Mouse (Mus musculus): ENCODE data around the gene Wee2.

Wee2 gene

DNA sequence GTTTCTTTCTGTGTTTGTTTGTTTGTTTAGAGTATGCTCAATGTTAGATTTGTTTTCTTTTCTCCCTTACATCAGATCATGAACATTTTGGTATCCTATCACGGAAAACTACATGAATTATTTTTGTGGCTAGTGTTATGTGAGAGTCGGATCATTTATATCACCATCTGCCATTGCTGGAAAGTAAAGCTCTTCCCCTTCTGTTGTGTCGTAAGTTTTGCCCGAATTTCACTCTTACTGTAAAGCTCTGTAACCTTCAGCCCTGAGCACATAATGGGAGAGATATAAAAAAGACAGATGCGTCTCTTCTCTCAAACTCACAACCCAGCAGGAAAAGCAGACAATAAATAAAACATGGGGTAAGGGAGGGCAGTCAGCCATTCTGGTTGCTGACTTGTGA is at the start of gene Wee2:
Gene Wee2, plus strand, starts transcription at position 153 of the 400 bp plus-strand sequence.
- DNase-seq (ENCODE audit: low spot score in 2 of 2), result no peak

DNA sequence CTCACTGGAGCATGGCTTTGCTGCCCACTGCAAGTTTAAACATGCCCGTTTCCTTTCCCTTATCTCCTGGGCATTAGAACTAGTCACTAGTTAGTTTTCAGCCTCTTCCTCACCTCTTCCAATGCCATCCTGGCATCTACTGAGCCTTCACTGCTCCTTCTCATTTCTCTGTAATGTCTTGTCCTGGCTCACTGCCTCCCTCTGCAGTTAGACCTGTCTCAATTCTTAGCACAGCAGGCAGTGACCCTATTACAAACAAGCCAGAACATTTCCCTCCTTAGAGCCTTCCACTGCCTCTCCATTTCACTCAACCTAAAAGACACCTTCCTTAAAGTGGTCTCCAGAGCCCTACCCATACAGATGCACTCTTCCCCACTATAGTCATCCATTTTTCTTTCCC is 47.9 kb upstream of the Wee2 start:
- DNase-seq (ENCODE audit: low spot score in 2 of 2), result no peak

DNA sequence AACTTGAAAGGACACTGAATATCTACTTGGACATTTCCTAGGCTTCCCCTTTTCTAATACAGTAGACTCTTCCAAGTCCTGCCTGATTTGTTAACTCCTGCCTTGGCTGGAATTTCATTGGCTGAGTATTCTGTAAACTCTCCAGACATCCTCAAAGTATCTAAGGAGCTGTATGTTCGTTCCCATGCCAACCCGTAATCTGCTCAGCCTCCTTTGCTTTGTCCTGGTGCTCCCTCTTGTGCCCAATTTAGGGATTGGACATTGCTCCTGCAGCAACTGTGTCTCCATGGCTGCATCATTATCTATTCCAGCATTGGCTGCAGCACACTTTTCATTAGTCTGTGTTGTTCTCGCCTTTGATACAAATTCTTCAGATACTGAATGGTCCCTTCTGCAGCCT is 45.7 kb upstream of the Wee2 start:
- DNase-seq (ENCODE audit: low spot score in 2 of 2), result peak; percentile 82 to 94

DNA sequence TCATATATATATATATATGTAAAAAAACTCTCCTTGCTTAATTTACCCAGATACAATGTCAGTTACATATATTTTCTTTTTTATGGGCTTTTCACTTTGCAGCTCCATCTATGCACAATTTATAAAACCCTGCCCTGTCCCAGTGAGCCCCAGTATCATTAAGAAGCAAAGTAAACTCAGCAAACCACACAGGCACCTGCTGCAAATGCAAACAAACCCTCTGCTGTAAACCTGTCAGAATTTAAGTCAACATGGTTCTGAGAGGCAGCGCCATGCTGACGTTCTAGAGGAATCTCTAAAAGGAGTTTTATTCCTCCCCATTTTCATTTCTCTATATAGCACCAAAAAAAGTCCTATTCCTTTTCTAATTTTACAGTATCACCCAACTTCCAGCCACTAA is 36.9 kb upstream of the Wee2 start:
- no peak for DNase-seq (ENCODE audit: low spot score in 2 of 2)

DNA sequence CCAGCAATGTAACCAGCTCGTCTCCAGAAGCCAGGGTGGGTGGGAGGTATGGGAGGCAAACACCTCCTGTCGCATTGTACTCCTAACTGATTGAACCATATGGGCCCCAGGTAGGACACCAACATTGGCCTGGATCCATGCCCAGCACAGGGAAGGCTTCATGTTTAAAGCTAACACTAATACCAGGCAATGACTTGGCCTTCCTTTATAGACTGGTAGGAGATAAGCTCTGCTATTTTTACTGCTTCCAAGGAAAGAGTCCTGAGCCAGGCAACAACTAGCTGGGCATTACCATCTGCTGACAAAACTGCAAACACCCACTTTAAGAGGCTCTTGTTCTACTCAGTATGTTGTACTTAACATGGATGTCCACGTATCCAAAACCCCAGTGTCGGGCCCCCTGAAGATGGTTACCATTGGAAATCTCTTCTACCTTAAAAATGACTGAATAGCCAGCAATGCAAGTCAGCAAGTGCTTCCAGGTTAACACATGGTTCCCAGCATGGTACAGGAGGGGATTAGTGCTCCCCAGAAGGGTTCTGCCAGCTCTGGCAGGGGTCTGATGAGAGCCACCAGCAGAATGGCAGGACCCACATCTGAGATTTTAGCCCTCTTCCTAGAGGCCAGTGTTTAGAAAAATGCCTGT is 35.1 kb upstream of the Wee2 start:
- DNase-seq (ENCODE audit: low spot score in 2 of 2), result no peak

DNA sequence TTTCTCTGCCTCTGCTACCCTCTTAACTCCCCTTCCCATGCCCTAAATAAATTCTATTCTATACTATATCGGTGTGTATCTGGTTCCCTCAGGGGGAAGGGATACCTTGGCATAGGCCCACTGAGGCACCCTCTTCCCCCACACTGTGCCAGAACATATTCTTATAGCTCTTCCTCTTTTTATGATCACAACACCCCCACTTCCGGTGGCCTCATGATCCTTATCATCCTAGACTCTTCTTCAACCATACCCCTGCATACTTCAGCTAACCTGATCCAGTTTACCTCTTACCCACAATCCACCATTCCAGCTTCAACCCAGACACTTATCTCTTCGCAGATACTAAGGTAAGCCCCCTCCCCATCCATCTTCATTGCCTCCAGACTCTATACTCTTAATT is 27.8 kb upstream of the Wee2 start:
- no peak for DNase-seq (ENCODE audit: low spot score in 2 of 2)

DNA sequence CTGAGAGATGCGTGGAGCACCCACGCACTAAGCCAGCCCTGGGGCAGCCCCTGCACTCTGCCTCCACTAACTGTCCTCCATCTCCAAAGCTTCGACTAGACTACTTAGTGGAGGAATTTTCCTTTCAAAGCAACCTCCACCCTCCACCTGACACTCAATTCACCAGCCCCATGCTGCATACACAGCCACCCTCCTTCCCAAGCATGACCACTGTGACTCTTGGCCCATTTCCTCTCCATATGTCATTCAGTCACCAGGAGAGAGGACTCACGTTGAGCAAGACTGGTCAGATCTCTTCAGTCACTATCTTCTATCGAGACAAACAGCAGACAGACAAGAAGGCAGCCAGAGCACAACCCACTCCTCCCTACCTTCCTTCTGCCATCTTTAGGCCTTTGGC is 25.8 kb upstream of the Wee2 start:
- no peak for DNase-seq (ENCODE audit: low spot score in 2 of 2)

DNA sequence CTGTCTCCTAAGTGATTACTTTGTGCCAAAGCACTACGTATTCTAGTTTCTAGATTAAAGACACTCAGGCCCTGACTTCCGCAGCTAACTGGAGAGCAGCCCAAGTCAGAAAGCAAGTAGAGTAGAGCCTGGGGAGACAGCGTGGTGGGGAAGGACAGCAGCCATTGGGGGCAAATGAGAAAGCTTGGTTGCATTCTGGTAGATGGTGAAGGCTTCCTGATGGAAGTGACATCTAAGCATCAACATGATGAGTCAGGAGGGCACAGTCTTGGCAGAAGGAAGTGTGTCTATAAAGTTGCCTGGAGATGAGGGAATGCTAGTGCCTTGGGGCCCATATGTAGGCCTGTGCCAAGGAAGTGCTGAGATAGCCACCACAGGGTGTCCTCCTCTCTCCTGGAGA is 25.3 kb upstream of the Wee2 start:
- DNase-seq (ENCODE audit: low spot score in 2 of 2), result no peak

DNA sequence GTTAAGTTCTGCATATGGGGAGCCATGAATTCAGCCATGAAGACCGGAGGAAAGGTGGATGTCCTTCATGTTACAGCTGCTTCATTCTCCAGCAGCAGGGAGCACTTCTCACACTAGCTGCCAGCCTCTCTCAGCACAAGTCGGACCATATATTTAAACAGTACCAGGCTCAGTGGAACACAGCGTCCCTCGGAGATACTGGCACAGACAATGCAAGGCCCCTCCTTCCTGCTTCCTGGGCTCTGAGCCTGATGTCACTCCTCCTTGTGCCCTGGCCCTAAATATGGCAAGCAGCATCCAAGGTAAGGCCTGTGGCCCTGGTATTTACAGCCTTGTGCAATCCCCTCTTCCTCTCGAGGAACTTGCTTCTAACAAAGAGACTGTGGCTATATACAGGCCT is 23.1 kb upstream of the Wee2 start:
- DNase-seq (ENCODE audit: low spot score in 2 of 2), result no peak

DNA sequence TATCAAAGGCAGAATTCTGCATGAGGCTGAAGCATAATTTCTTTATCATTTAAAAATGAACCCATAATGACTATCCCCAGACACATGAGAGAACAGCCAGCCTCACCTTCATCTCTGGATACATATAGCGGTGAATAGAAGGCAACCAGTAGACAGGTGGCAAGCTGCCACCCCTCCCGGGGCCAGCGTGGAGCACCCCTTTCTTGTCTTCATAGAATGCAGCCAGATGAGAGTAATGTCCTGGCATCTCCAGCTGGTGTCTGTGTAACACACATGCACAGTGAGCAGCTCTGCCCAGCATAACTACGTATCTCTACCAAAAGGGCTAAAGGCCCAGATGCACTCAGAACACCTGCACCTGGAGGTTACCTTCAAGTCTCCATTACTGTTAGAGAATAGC is 20.5 kb upstream of the Wee2 start:
- DNase-seq (ENCODE audit: low spot score in 2 of 2), result no peak

DNA sequence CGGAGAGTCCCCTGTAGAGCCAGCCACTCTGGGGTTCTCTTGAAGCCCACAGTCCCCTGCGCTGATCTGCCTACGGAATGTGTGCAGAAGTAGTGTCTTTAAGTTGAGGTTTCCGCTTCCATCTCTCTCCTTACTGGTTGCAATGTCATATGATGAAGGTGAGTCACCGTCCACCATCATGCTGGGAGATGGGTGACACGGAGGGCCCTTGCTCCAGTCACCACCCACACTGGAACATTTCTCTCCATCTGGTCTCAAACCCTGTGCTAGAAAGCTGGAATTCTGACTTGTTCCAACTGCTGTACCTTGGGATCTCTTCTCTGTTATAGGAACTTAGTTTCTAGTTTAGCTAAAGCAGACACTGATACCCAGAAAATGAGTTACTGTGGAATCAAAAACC is 17.8 kb upstream of the Wee2 start:
- DNase-seq (ENCODE audit: low spot score in 2 of 2), result no peak

DNA sequence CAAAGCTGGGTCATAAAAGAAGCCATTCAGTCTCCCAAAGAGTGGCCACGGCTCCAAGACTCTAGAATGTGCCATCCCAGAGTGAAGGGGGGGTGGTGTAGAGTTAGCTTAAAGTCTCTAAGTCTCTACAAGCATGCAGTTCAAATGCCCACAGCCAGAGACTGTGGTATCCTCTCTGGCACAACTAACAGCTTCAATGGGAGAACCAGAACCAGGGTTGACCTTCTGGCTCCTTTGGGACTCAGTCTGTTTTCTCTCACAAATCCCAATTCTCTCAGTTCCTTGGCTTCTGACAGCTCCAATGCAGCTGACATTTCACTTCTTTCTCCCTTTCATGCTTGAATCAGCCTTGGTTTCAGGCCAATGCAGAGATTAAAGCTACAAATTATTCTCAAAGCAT is 15.9 kb upstream of the Wee2 start:
- no peak for DNase-seq (ENCODE audit: low spot score in 2 of 2)

DNA sequence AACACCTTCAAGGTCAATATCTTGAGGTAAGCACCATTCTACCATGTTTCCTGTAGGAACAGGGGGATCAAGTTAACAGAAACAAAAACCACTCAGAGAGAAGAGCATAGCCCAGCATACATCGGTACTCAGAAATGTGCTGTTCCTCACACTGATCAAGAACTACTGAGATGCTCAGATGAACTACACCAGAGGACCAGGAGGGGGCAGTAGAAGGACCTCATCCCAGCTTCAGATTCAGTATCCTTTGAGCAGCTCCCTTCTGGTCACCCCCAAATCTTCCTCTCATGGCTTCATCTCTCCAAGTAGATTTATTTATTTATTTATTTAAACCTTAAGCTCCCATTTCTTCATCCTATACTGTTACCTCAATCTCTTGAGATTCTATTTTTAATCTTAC is 15.1 kb upstream of the Wee2 start:
- DNase-seq (ENCODE audit: low spot score in 2 of 2), result peak in 1 of 2 experiments; percentile 62

DNA sequence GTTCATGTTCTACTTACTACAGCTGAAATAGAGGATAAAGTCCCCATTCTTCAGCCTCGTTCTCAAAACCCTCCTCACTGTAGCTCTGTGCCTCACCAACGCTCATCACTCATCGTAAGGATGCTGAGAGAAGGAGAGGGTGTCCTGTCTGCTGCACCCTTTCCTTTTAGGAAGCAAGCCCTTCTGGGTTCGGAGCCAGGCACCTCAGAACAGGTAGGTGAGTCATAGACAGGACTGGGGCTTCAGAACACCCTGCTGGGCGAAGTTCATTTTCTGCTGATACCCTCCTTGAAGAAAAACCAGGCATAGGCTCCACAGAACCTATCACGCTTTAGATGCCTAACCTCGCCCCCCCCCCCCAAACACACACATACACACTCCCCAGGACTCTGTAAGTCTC is 11.4 kb upstream of the Wee2 start:
- DNase-seq (ENCODE audit: low spot score in 2 of 2), result no peak

DNA sequence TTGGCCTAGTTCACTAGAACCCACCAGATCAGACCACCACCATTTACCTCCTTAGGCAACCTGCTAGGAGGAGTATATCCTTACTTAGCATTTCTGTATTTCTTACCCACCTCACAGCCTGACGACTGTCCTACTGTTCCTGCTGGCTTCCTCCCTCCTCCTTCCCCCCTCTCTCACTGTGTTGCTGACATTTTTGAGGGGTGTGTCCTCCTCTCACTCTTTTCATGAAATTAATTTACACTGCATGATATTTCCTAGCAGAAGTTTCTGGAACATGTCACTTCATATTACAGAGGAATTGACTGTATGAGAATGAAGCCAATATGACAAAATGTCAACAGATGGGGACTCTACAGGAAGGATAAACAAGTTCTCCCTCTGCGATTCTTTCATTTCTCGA is 10.2 kb upstream of the Wee2 start:
- DNase-seq (ENCODE audit: low spot score in 2 of 2), result no peak

DNA sequence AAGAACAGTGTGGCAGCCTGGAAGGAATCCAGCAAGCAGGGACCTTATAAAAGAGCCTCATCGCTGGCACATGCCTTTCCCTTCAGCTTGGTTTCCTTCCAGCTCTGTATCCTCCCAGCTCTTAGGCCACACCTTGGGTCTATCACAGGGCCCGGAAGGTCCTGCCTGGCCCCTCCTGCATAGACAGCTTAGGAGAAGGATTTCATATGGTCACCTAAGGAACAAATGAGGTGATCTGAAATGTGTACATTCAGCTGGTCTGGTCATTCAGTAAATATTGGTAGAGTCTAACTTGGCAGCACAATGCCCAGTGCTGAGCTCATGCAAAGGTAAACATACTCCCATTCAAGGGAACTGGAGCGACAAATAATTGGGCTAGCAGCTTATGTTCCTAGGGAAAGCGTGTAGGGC is 9.4 kb upstream of the Wee2 start:
- DNase-seq (ENCODE audit: low spot score in 2 of 2), result no peak

DNA sequence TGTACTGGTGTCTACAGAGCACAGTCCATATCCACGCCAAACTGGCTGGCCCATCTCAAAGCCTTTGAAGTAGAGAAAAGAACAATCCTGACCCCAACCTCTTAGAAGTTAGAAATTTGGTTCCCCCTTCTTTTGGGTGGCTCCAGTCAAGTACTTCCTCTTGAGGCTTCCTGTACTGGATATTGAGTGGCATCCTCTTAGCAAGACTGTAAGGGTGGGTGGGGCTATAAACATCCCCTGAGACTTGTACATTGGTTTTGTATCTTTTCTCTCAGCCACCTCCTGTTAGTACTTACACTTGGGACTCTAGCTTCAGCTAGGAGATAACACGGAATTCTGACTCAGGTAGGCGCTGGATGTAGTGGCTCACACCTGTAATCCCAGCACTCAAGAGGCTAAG is 8.6 kb upstream of the Wee2 start:
- no peak for DNase-seq (ENCODE audit: low spot score in 2 of 2)

DNA sequence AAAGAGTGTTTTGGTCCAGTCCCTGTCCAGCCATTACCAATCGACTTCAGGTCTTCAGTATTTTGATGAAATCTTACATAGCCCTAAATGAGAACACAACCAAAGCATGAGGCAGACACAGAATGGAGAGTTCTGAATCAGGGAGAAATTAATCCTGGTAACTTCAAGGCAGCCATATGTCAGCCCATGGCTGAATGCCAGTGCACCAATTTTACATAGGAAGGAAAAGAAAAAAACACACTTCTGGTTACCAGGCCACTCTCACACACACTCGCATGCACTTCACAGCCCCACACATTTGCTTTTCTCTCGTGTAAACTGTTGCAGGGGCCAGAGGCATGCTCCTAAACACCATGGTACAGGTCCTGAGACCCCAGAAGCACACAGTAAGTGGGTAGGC is 8.0 kb upstream of the Wee2 start:
- DNase-seq (ENCODE audit: low spot score in 2 of 2), result peak; percentile 23 to 52

DNA sequence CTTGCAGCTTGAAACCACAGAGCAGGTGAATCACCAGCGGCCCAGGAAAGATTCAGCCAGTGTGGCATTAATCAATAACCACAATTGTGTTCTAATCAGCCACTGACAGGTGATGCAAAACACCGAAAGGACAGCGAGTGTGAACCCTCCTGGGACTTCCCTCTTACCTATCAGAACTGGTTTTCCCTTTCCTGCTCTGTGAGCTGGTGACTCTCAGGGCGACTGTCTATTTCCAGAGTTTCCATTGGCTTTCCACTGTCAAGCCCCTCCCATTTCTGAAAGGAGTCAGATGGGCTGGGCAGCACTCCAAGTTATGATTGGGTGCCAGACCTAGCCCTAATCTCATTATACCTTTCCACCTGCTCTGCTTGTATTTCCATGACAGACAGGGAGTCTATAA is 7.5 kb upstream of the Wee2 start:
- DNase-seq (ENCODE audit: low spot score in 2 of 2), result no peak

DNA sequence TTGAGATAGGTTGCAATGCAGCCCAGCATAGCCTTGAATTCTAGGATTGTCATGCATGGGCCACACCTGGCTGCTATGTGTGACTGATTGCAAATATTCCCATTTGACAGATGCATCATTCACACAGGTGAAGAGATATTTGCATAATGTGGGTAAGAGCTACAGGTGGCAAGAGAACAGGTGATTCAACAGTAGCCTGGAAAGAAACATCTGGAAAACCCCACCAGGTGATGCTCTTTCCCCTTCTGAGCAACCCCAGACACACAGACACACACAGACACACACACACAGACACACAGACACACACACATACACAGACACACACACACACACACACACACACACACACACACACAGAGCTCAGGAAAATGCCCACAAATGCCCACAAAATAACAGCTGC is 7.1 kb upstream of the Wee2 start:
- no peak for DNase-seq (ENCODE audit: low spot score in 2 of 2)

DNA sequence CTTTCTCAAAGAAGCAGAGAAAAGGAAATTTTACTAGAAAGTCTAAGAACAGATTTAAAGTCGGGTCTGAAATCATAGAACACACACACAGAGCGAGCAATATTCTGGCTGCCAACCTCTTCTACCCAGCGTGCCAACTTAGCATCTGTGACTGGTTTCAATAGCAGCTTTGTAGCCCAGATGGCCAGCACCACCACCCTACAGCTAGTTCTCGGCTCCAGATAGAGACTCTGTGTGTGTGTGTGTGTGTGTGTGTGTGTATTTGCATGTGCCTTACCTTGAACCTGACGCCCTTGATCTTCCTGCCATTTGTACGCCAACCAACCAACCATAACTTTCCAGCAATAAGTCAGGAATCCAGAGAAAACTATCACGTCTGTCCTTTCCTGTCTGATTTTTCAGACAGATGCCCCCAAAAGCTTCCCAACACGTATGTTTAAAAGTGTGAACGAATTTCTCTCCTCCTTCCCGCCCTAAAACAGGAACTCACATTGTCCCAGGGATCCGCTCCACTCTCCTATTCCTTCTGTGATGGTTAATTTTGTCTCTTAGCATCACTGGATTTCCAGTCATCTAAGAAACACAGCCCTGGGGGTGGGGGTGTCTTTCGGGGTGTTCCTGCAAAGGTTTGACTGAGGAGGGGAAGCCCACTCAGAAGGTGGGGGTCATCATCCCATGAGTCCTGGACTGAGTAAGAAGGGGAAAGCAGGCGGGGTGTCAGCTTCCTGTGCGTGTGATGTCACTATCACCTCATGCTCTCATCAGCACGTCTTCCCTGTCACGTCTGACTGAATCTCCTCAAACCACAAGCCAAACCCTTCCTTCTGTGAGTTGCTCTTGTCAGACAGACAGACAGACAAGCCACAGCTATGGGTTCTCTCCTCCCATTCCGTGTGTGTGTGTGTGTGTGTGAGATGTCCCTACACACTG is 6.3 kb upstream of the Wee2 start:
- DNase-seq (ENCODE audit: low spot score in 2 of 2), result peak; percentile 50 to 80

DNA sequence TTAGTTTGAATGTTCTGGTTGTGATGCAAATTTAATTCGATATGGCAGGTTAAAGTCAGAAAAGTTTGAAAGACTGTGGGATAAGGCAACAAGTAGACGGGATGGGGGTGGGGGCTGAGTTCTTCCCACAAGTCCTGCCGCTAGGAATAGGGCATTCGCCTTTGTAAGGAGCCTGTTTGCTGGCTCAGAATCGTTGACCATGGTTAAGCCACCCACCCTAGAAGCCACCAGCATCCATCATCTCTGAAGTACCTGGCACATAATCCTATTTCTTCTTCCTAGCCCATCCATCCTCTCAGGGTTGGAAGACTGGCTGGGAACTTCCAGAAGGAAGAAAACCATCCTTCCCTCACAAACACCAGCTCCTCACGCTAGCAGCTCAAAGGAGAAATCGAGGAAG is 4.2 kb upstream of the Wee2 start:
- DNase-seq (ENCODE audit: low spot score in 2 of 2), result no peak

All from frontal cortex, postnatal 36 days (tissue).